Mouse (Mus musculus): Measurements from ENCODE around the gene Bcat1.

Bcat1 gene

GRCm38 (mm10) chr6:145056102-145056501 is 19.9 kb downstream of the Bcat1 start:
- DNase-seq (ENCODE audit: low spot score in 2 of 2): no peak

DNA sequence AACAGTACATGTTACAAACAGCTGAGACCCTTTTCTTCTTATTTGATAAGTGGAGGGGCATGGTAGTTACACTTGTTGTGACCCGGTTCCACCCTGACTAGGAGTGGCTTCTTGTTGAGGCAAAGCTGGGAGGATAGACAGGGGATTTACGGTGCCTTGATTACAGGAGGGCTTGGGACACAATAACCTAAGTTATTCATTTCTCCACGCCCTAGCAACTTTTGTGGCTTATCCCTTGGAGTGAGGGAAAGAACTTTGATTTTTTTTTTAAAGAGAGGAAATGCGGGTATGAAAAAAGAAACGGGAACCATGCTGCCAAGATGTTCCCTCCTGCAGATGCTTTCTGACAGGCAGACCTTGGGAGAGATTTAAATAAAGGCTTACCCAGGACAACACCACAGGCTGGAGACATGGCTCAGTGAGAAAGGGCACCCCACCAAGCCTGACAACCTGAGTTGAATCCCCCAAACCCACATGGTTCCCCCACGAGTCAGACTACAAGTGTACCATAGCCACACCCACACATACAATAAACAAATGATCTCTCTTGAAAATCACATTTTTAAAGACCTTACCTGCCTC is 20.6 kb downstream of the Bcat1 start:
- DNase-seq (ENCODE audit: low spot score in 2 of 2): no peak

DNA sequence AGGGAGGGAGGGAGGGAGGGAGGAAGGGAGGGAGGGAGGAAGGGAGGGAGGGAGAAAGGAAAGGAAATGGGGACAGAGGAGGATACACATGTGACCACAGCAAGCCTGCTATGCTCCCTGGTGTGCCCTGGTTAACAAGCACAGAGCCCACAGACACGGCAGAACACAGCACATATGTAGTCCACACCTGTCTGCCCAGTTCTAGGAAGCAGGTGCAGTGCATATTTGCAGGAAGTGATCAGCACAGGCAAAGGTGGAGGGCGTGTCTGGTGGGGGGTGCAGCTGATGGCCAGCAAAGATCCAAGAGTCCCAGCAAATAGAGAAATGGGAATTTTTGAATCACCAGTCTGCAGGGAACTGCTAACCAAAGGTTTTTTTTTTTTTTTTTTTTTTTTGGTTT is 23.3 kb downstream of the Bcat1 start:
- no peak for DNase-seq (ENCODE audit: low spot score in 2 of 2)

- no peak for DNase-seq (ENCODE audit: low spot score in 2 of 2)
These were observed 25.1 kb downstream of the Bcat1 start for GRCm38 (mm10) chr6:145050899-145051298.

- no peak for DNase-seq (ENCODE audit: low spot score in 2 of 2)
These were observed 27.6 kb downstream of the Bcat1 start for GRCm38 (mm10) chr6:145048131-145048997.

GRCm38 (mm10) chr6:145047445-145047857 is 28.5 kb downstream of the Bcat1 start:
- DNase-seq (ENCODE audit: low spot score in 2 of 2): no peak

DNA sequence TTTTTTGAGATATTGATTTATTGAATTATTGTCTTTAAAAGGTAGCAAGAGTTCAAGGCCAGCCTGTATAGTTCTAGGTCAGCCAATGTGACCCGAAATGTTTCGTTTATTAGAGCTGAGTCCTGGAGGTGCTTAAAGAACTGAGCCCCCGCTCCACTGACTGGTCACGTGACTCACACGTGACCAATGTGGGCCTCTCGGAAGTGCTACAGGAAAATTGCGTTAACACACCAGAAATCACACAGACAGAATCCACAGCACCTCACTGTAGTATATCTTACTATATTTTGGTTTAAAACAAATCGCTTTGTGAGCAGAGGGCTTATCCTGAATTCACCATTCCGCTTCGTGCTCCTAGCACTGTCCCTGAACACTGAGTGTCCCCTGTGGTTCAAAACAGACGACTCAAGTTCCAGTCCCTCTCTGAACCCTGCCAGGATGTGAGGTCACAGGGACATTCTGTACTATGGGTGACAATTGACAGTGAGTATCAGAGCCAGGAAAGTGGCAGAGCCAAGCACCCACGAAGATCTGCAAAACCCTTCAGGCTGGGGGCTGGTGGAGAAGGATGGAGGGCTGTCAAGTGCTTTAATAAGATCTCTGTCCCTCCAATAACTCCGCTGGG is 29.6 kb downstream of the Bcat1 start:
- no peak for DNase-seq (ENCODE audit: low spot score in 2 of 2)

- DNase-seq (ENCODE audit: low spot score in 2 of 2): no peak
These were observed 30.9 kb downstream of the Bcat1 start for GRCm38 (mm10) chr6:145044916-145045574.

GRCm38 (mm10) chr6:145040732-145041131 is 35.3 kb downstream of the Bcat1 start:
- DNase-seq (ENCODE audit: low spot score in 2 of 2): no peak

DNA sequence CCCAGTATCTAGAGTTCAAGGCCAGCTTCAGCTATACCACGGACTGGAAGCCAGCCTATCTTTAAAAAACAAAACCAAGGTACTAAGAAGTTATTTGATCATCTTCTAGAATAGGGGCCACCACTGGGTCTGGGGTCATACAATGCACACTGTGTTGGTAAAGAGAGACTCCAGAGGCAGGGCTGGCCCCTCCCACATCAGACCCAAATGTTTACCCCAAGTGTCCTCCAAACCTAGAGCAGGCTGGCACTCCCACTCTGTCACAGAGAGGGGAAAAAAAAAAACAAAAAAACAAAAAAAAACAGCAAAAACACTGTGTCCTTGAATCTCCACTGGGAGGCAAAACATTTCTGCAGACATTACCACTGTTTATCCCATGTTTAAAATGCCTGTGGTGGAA is 38.4 kb downstream of the Bcat1 start:
- no peak for DNase-seq (ENCODE audit: low spot score in 2 of 2)

DNA sequence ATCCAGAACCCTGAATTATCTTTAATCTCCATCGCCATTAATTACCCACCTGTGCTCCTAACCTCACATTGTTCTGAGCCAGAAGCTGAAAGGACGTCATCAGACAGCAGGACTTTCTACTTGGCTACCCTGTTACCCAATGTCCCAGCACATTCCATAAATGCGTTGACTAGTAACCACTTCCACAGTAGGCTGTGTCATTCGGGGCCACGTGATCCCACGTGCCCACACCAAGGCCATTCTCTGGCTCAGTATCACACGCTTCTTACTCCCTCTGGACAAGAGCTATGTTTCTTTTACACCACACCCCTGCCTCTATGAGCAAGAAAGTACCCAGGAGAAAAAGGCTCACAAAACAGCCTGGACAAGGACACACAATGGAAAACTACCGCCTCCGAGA is 40.6 kb downstream of the Bcat1 start:
- DNase-seq (ENCODE audit: low spot score in 2 of 2): no peak

GRCm38 (mm10) chr6:145030587-145030986 is 45.4 kb downstream of the Bcat1 start:
- no peak for DNase-seq (ENCODE audit: low spot score in 2 of 2)

GRCm38 (mm10) chr6:145023990-145024389 is 52.0 kb downstream of the Bcat1 start:
- DNase-seq (ENCODE audit: low spot score in 2 of 2): no peak

DNA sequence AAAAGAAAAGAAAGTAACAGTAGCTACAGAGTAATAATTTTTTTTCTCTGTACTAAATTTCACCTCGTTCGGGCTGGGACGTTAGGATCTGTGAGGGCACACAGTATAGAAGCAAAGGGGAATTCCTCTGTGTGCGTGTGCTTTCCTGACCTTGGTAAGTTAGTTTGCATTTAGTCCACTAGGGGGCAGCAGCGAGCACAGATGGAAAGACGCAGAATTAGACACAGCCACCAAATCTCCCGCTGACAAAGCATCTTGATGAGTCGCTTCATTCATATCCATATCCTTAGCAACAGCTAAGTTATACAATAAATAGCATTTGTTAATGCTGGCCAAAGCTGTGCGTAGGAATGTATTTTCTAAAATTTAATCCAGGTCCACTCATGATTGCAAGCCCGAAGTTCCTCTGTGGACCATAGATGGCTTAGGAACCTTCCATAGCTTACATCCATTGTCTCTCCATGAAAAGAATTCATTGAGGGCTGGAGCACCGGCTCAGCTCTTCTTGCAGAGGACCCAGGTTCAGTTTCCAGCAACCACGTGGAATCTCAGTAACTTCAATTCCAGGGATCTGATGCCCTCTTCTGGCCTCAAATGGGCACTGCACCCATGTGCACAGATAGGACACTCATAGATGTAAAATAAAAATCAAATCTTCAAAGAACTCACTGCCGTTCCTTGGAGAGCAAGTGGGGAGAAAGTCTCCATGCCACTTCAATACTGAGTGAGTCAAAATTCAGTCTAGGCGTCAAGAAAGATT is 52.8 kb downstream of the Bcat1 start:
- DNase-seq (ENCODE audit: low spot score in 2 of 2): no peak

DNA sequence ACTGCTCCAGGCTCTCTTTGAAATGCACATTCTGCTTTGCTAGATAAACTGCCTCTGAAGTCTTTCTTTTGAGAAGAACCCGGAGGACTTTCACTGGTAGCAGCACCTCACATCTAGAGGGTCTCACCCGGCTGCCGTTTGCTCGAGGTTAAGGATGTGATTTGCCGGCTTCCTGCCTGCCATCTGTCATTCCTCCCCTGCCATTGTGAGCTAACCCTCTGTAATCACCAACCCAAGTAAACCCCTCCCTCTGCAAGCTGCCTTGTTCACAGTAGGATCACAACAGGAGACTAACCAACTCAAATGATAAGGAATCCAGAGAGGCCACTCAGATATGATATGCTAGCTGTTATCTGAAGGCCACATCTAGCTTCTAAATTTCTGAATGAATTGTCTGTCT is 53.6 kb downstream of the Bcat1 start:
- no peak for DNase-seq (ENCODE audit: low spot score in 2 of 2)

DNA sequence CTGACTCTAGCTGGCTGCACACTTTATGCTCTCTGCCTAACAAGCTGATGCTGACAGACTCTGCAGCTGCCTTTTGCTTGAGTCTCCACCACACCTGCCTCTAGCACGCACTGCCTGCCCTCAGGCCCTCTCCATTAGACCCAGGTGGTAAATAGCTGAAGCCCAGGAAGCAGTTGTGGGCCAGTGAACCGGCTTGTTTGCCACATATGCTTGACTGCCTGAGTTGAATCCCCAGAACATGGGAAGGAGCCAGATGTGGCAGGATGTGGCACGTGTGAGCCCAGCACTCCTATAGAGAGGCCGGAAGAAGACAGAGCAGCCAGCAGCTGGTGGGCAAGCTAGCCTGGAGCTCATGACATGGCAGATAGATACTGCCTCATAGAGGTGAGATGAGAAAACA is 55.4 kb downstream of the Bcat1 start:
- no peak for DNase-seq (ENCODE audit: low spot score in 2 of 2)

- no peak for DNase-seq (ENCODE audit: low spot score in 2 of 2)
These were observed 57.7 kb downstream of the Bcat1 start for GRCm38 (mm10) chr6:145018295-145018694.

DNA sequence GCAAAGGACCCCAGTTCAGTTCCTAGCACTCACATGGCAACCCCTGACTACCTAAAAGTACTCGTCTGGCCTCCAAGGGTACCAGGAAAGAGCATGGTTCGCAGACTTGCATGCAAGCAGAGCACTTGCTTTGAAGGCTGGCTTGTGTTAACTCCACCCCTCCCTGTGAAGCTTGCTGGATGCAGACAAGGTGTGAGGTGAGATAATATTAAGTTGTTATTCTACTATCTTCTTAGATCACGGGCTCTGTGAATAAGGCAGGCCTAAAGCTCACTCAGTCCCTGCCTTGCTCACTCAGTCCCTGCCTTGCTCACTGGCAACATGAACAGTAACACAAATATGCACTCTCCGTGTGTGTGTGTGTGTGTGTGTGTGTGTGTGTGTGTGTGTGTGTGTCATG is 58.5 kb downstream of the Bcat1 start:
- no peak for DNase-seq (ENCODE audit: low spot score in 2 of 2)

- DNase-seq (ENCODE audit: low spot score in 2 of 2): no peak
These were observed 59.3 kb downstream of the Bcat1 start for GRCm38 (mm10) chr6:145016639-145017038.

DNA sequence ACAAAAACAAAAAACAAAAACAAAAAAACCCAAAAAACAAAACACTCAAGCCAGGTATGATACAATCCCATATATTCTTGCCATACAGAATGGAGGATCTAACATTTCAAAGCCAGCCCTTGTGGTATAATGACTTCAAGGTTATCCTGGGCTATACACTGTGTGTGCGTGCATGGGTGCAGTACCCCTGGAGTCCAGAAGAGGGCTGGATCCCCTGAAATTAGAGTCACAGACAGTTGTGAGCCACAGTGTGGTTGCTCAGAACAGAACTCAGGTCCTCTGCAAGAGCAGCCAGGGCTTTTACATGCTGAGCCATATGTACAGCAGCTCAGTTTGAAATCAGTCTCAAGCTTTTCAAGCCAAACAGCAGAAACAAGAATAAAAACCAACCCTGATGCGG is 61.0 kb downstream of the Bcat1 start:
- DNase-seq (ENCODE audit: low spot score in 2 of 2): no peak

DNA sequence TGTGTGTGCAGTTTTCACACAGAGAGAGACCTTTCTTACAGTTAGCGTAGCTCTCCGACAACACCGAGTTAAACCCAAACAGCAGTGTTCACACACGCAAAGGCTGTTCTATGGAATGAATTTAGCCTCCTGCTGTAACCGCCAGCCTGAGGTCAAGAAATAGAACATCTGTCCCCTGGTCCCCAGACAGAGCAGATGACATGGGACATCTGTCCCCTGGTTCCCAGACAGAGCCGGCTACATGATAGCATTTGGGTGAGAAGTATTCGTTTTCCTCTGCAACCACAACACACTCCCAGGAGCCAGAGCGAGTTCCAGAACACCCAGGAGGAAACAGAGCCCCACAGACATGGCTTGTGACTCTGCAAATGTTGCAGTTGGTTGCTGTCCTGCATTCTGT is 63.3 kb downstream of the Bcat1 start:
- no peak for DNase-seq (ENCODE audit: low spot score in 2 of 2)

DNA sequence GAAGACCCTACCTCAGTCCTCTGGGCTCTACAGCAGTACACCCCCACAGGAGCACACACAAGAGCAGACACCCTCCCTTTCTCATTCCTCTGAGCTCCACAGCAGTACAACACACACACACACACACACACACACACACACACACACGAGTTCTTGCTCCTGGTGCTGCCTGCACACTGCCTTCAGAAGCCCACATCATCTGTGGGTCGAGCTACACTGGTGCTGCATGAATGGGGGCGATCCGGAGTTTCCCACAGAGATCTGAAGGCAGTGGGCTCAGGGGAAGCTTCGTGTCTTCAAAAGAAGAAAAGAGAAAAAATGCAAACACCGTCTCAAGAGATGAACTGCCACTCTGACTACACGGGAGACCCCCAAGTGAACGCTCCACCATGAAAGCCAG is 64.8 kb downstream of the Bcat1 start:
- no peak for DNase-seq (ENCODE audit: low spot score in 2 of 2)
